Mouse (Mus musculus): ENCODE results near the gene Aldoc. TPM values are rescaled to one million over a fixed set of nuclear protein-coding genes. Genes with fewer than 3 reads are reported as not detected.

Aldoc gene
- total and polyA plus RNA-seq, 2 experiments from 2014 or later: 693 to 822 TPM

GRCm38 (mm10) chr11:78371711-78372110 lies 48.9 kb downstream of the Aldoc start:
- H3K36me3 ChIP-seq (ENCODE audit: insufficient read depth, low read length): no peaks in the 10 kb centered on the region
- H3K4me3 ChIP-seq (ENCODE audit: low read length): no peak overlapping the region
- H3K4me2 ChIP-seq (ENCODE audit: low read depth, low read length): no peak overlapping the region
- no peaks in the 10 kb centered on the region for H3K9me3 ChIP-seq (ENCODE audit: low read length)
- ATAC-seq: no peak
- no peaks in the 10 kb centered on the region for H3K4me1 ChIP-seq (ENCODE audit: insufficient read depth, low read length)
- no peak overlapping the region for H3K27ac ChIP-seq
- H3K9ac ChIP-seq (replicated peaks; ENCODE audit: low read length): no peak overlapping the region
- WGBS: 90% methylated on average over 11 of the region's 11 CpGs
- H3K27me3 ChIP-seq (ENCODE audit: insufficient read depth, low read length): no peaks in the 10 kb centered on the region
- DNase-seq (ENCODE audit: low spot score): no peak
- no peak for TF ChIP-seq CTCF (IDR thresholded peaks at IDR 0.05; ENCODE audit: low read depth)

GRCm38 (mm10) chr11:78372166-78372565 lies 49.4 kb downstream of the Aldoc start:
- Histone ChIP-seq H3K27me3 (ENCODE audit: insufficient read depth, low read length) (no peaks in the 10 kb centered on the region), H3K4me3 (ENCODE audit: low read length) (no peak overlapping the region), H3K9me3 (ENCODE audit: low read length) (no peaks in the 10 kb centered on the region), H3K4me1 (ENCODE audit: insufficient read depth, low read length) (no peaks in the 10 kb centered on the region), H3K4me2 (ENCODE audit: low read depth, low read length) (no peak overlapping the region), H3K9ac (replicated peaks; ENCODE audit: low read length) (no peak overlapping the region), H3K36me3 (ENCODE audit: insufficient read depth, low read length) (no peaks in the 10 kb centered on the region), H3K27ac (no peak overlapping the region)
- WGBS: 81% methylated on average over 3 of the region's 3 CpGs
- no peak for TF ChIP-seq CTCF (IDR thresholded peaks at IDR 0.05; ENCODE audit: low read depth)
- DNase-seq (ENCODE audit: low spot score) (no peak), ATAC-seq (no peak)

GRCm38 (mm10) chr11:78372610-78373009 lies 49.8 kb downstream of the Aldoc start:
- Histone ChIP-seq H3K27me3 (ENCODE audit: insufficient read depth, low read length) (no peaks in the 10 kb centered on the region), H3K4me1 (ENCODE audit: insufficient read depth, low read length) (no peaks in the 10 kb centered on the region), H3K4me2 (ENCODE audit: low read depth, low read length) (no peak overlapping the region), H3K4me3 (ENCODE audit: low read length) (no peak overlapping the region), H3K36me3 (ENCODE audit: insufficient read depth, low read length) (no peaks in the 10 kb centered on the region), H3K9me3 (ENCODE audit: low read length) (no peaks in the 10 kb centered on the region), H3K9ac (replicated peaks; ENCODE audit: low read length) (no peak overlapping the region), H3K27ac (no peak overlapping the region)
- ATAC-seq (no peak), DNase-seq (ENCODE audit: low spot score) (no peak)
- 41% methylated on average over 7 of the region's 7 CpGs for WGBS
- TF ChIP-seq CTCF (IDR thresholded peaks at IDR 0.05; ENCODE audit: low read depth): no peak

GRCm38 (mm10) chr11:78374147-78374546 lies 51.4 kb downstream of the Aldoc start:
- Histone ChIP-seq H3K27me3 (ENCODE audit: insufficient read depth, low read length) (no peaks in the 10 kb centered on the region), H3K4me3 (ENCODE audit: low read length) (no peak overlapping the region), H3K27ac (no peak overlapping the region), H3K4me2 (ENCODE audit: low read depth, low read length) (no peak overlapping the region), H3K9me3 (ENCODE audit: low read length) (no peaks in the 10 kb centered on the region), H3K4me1 (ENCODE audit: insufficient read depth, low read length) (no peaks in the 10 kb centered on the region), H3K36me3 (ENCODE audit: insufficient read depth, low read length) (no peaks in the 10 kb centered on the region), H3K9ac (replicated peaks; ENCODE audit: low read length) (no peak overlapping the region)
- DNase-seq (ENCODE audit: low spot score) (no peak), ATAC-seq (no peak)
- WGBS: 74% methylated on average over 8 of the region's 8 CpGs
- TF ChIP-seq CTCF (IDR thresholded peaks at IDR 0.05; ENCODE audit: low read depth): no peak

Other genes starting within 250 kb of the Aldoc start
- gene Eral1, start 242.6 kb upstream of the Aldoc start, total RNA-seq (2014; rRNA removed): 38.4 and 40.3 TPM in 2 replicates
- 25.7 and 26.9 TPM in 2 replicates for gene Eral1, start 242.6 kb upstream of the Aldoc start, polyA plus RNA-seq (2015; fragmentation: Nextera tagmentation; extraction: Ambion mirVana)
- gene Fam222b, start 228.3 kb upstream of the Aldoc start, total RNA-seq (2014; rRNA removed): 27.6 and 32.6 TPM in 2 replicates
- gene Fam222b, start 228.3 kb upstream of the Aldoc start, polyA plus RNA-seq (2015; fragmentation: Nextera tagmentation; extraction: Ambion mirVana): 22.6 and 22.9 TPM in 2 replicates
- gene Traf4, start 157.4 kb upstream of the Aldoc start, total RNA-seq (2014; rRNA removed): 124 and 130 TPM in 2 replicates
- 79.5 and 88.7 TPM in 2 replicates for gene Traf4, start 157.4 kb upstream of the Aldoc start, polyA plus RNA-seq (2015; fragmentation: Nextera tagmentation; extraction: Ambion mirVana)
- 7.6 and 11.8 TPM in 2 replicates for gene Nek8, start 146.3 kb upstream of the Aldoc start, total RNA-seq (2014; rRNA removed)
- gene Nek8, start 146.3 kb upstream of the Aldoc start, polyA plus RNA-seq (2015; fragmentation: Nextera tagmentation; extraction: Ambion mirVana): 7.3 and 7.7 TPM in 2 replicates
- 37.5 and 46.1 TPM in 2 replicates for gene Tlcd1, start 146.3 kb upstream of the Aldoc start, total RNA-seq (2014; rRNA removed)
- 36.8 and 42.6 TPM in 2 replicates for gene Tlcd1, start 146.3 kb upstream of the Aldoc start, polyA plus RNA-seq (2015; fragmentation: Nextera tagmentation; extraction: Ambion mirVana)
- gene Rpl23a, start 139.4 kb upstream of the Aldoc start, total RNA-seq (2014; rRNA removed): 418 and 469 TPM in 2 replicates
- gene Rpl23a, start 139.4 kb upstream of the Aldoc start, polyA plus RNA-seq (2015; fragmentation: Nextera tagmentation; extraction: Ambion mirVana): 906 and 915 TPM in 2 replicates
- 85.6 and 96.4 TPM in 2 replicates for gene Rab34, start 134.5 kb upstream of the Aldoc start, total RNA-seq (2014; rRNA removed)
- gene Rab34, start 134.5 kb upstream of the Aldoc start, polyA plus RNA-seq (2015; fragmentation: Nextera tagmentation; extraction: Ambion mirVana): 63.5 and 76.2 TPM in 2 replicates
- 1.9 and 4.9 TPM in 2 replicates for gene Proca1, start 129.6 kb upstream of the Aldoc start, total RNA-seq (2014; rRNA removed)
- 5.6 and 5.8 TPM in 2 replicates for gene Proca1, start 129.6 kb upstream of the Aldoc start, polyA plus RNA-seq (2015; fragmentation: Nextera tagmentation; extraction: Ambion mirVana)
- 77.1 and 112 TPM in 2 replicates for gene Sdf2, start 77.2 kb upstream of the Aldoc start, total RNA-seq (2014; rRNA removed)
- gene Sdf2, start 77.2 kb upstream of the Aldoc start, polyA plus RNA-seq (2015; fragmentation: Nextera tagmentation; extraction: Ambion mirVana): 107 and 113 TPM in 2 replicates
- 34.2 and 36.0 TPM in 2 replicates for gene Supt6, start 77.0 kb upstream of the Aldoc start, total RNA-seq (2014; rRNA removed)
- gene Supt6, start 77.0 kb upstream of the Aldoc start, polyA plus RNA-seq (2015; fragmentation: Nextera tagmentation; extraction: Ambion mirVana): 17.1 and 19.0 TPM in 2 replicates
- 86.2 and 93.6 TPM in 2 replicates for gene 2610507B11Rik, start 61.2 kb upstream of the Aldoc start, total RNA-seq (2014; rRNA removed)
- 78.2 and 79.0 TPM in 2 replicates for gene 2610507B11Rik, start 61.2 kb upstream of the Aldoc start, polyA plus RNA-seq (2015; fragmentation: Nextera tagmentation; extraction: Ambion mirVana)
- 0.10 TPM in 1 of 2 replicates, not detected in the other for gene BC030499, start 32.1 kb upstream of the Aldoc start, total RNA-seq (2014; rRNA removed)
- gene BC030499, start 32.1 kb upstream of the Aldoc start, polyA plus RNA-seq (2015; fragmentation: Nextera tagmentation; extraction: Ambion mirVana): 0.15 TPM in 1 of 2 replicates, not detected in the other
- gene Spag5, start 21.4 kb upstream of the Aldoc start, total RNA-seq (2014; rRNA removed): 26.7 and 31.4 TPM in 2 replicates
- 9.1 and 9.9 TPM in 2 replicates for gene Spag5, start 21.4 kb upstream of the Aldoc start, polyA plus RNA-seq (2015; fragmentation: Nextera tagmentation; extraction: Ambion mirVana)
- 88.3 and 89.0 TPM in 2 replicates for gene Pigs, start 5.4 kb downstream of the Aldoc start, total RNA-seq (2014; rRNA removed)
- 105 TPM in 2 replicates for gene Pigs, start 5.4 kb downstream of the Aldoc start, polyA plus RNA-seq (2015; fragmentation: Nextera tagmentation; extraction: Ambion mirVana)
- 125 and 154 TPM in 2 replicates for gene Unc119, start 20.5 kb downstream of the Aldoc start, total RNA-seq (2014; rRNA removed)
- gene Unc119, start 20.5 kb downstream of the Aldoc start, polyA plus RNA-seq (2015; fragmentation: Nextera tagmentation; extraction: Ambion mirVana): 76.2 and 82.0 TPM in 2 replicates
- gene Foxn1, start 63.6 kb downstream of the Aldoc start, total RNA-seq (2014; rRNA removed): not detected in 2 replicates
- not detected in 2 replicates for gene Foxn1, start 63.6 kb downstream of the Aldoc start, polyA plus RNA-seq (2015; fragmentation: Nextera tagmentation; extraction: Ambion mirVana)
- gene Slc13a2, start 99.2 kb downstream of the Aldoc start, total RNA-seq (2014; rRNA removed): 0.10 TPM in 1 of 2 replicates, not detected in the other
- gene Slc13a2, start 99.2 kb downstream of the Aldoc start, polyA plus RNA-seq (2015; fragmentation: Nextera tagmentation; extraction: Ambion mirVana): not detected in 2 replicates
- 18.7 and 20.6 TPM in 2 replicates for gene Slc46a1, start 142.7 kb downstream of the Aldoc start, total RNA-seq (2014; rRNA removed)
- 19.5 and 21.7 TPM in 2 replicates for gene Slc46a1, start 142.7 kb downstream of the Aldoc start, polyA plus RNA-seq (2015; fragmentation: Nextera tagmentation; extraction: Ambion mirVana)
- 85.9 and 87.8 TPM in 2 replicates for gene Sarm1, start 174.8 kb downstream of the Aldoc start, total RNA-seq (2014; rRNA removed)
- gene Sarm1, start 174.8 kb downstream of the Aldoc start, polyA plus RNA-seq (2015; fragmentation: Nextera tagmentation; extraction: Ambion mirVana): 30.8 and 32.7 TPM in 2 replicates
- gene Vtn, start 176.1 kb downstream of the Aldoc start, total RNA-seq (2014; rRNA removed): 109 and 152 TPM in 2 replicates
- 118 and 133 TPM in 2 replicates for gene Vtn, start 176.1 kb downstream of the Aldoc start, polyA plus RNA-seq (2015; fragmentation: Nextera tagmentation; extraction: Ambion mirVana)
- gene Sebox, start 180.5 kb downstream of the Aldoc start, total RNA-seq (2014; rRNA removed): 0.58 and 0.78 TPM in 2 replicates
- gene Sebox, start 180.5 kb downstream of the Aldoc start, polyA plus RNA-seq (2015; fragmentation: Nextera tagmentation; extraction: Ambion mirVana): 0.15 and 0.26 TPM in 2 replicates
- gene Tmem199, start 189.2 kb downstream of the Aldoc start, total RNA-seq (2014; rRNA removed): 40.3 and 42.1 TPM in 2 replicates
- gene Tmem199, start 189.2 kb downstream of the Aldoc start, polyA plus RNA-seq (2015; fragmentation: Nextera tagmentation; extraction: Ambion mirVana): 84.8 and 86.9 TPM in 2 replicates
- gene Poldip2, start 189.2 kb downstream of the Aldoc start, total RNA-seq (2014; rRNA removed): 134 and 143 TPM in 2 replicates
- 165 and 170 TPM in 2 replicates for gene Poldip2, start 189.2 kb downstream of the Aldoc start, polyA plus RNA-seq (2015; fragmentation: Nextera tagmentation; extraction: Ambion mirVana)
- 36.6 and 46.2 TPM in 2 replicates for gene Tnfaip1, start 213.4 kb downstream of the Aldoc start, total RNA-seq (2014; rRNA removed)
- 56.1 and 56.2 TPM in 2 replicates for gene Tnfaip1, start 213.4 kb downstream of the Aldoc start, polyA plus RNA-seq (2015; fragmentation: Nextera tagmentation; extraction: Ambion mirVana)
- gene Ift20, start 213.4 kb downstream of the Aldoc start, total RNA-seq (2014; rRNA removed): 96.2 and 109 TPM in 2 replicates
- 123 and 136 TPM in 2 replicates for gene Ift20, start 213.4 kb downstream of the Aldoc start, polyA plus RNA-seq (2015; fragmentation: Nextera tagmentation; extraction: Ambion mirVana)
- 39.0 and 44.5 TPM in 2 replicates for gene Tmem97, start 227.8 kb downstream of the Aldoc start, total RNA-seq (2014; rRNA removed)
- 42.8 and 43.5 TPM in 2 replicates for gene Tmem97, start 227.8 kb downstream of the Aldoc start, polyA plus RNA-seq (2015; fragmentation: Nextera tagmentation; extraction: Ambion mirVana)